Mouse (Mus musculus): ENCODE data around the gene Folr1.
A peak's percentile ranks its signal among the peaks of the same experiment; 100 is the strongest.

The Folr1 gene

GRCm38 (mm10) chr7:101868241-101869162 is 2.1 kb downstream of the Folr1 start:
- DNase-seq, result no peak

- DNase-seq, result no peak
Measured at GRCm38 (mm10) chr7:101867482-101867881, 3.1 kb downstream of the Folr1 start.

GRCm38 (mm10) chr7:101866491-101867265 is 3.9 kb downstream of the Folr1 start:
- no peak for DNase-seq

GRCm38 (mm10) chr7:101863415-101863814 is 7.2 kb downstream of the Folr1 start, which contains the start of gene Anapc15:
Anapc15 (plus strand) TSS chr7:101863715.
- DNase-seq, result no peak

- no peak for DNase-seq
Measured at GRCm38 (mm10) chr7:101862291-101862690, 8.3 kb downstream of the Folr1 start.

GRCm38 (mm10) chr7:101860978-101861377 is 9.6 kb downstream of the Folr1 start:
- DNase-seq, result no peak

GRCm38 (mm10) chr7:101858362-101858761 is 12.2 kb downstream of the Folr1 start:
- no peak for DNase-seq

GRCm38 (mm10) chr7:101857094-101857493 is 13.5 kb downstream of the Folr1 start, which contains the start of gene Folr2:
Folr2 (minus strand) TSS chr7:101857194.
- no peak for DNase-seq

GRCm38 (mm10) chr7:101853816-101854215 is 16.8 kb downstream of the Folr1 start:
- DNase-seq, result no peak

- no peak for DNase-seq
Measured at GRCm38 (mm10) chr7:101852846-101853245, 17.7 kb downstream of the Folr1 start.

GRCm38 (mm10) chr7:101851689-101852088 is 18.9 kb downstream of the Folr1 start:
- DNase-seq, result no peak

GRCm38 (mm10) chr7:101847934-101848333 is 22.7 kb downstream of the Folr1 start:
- no peak for DNase-seq

- DNase-seq, result no peak
Measured at GRCm38 (mm10) chr7:101844186-101844585, 26.4 kb downstream of the Folr1 start.

GRCm38 (mm10) chr7:101837606-101838471 is 32.7 kb downstream of the Folr1 start, which contains the start of gene Inppl1:
Inppl1 (minus strand) TSS chr7:101838229.
- peak; percentile 18 to 23 for DNase-seq

GRCm38 (mm10) chr7:101837154-101837605 is 33.4 kb downstream of the Folr1 start:
- no peak for DNase-seq

- peak; percentile 59 to 63 for DNase-seq
Measured at GRCm38 (mm10) chr7:101836271-101837153, 34.1 kb downstream of the Folr1 start.

GRCm38 (mm10) chr7:101835457-101836109 is 35.0 kb downstream of the Folr1 start:
- no peak for DNase-seq

- no peak for DNase-seq
Measured at GRCm38 (mm10) chr7:101834903-101835302, 35.7 kb downstream of the Folr1 start.

- no peak for DNase-seq
Measured at GRCm38 (mm10) chr7:101833916-101834584, 36.5 kb downstream of the Folr1 start.

- DNase-seq, result no peak
Measured at GRCm38 (mm10) chr7:101833352-101833751, 37.2 kb downstream of the Folr1 start.
